Mouse (Mus musculus) E14TG2a.4 (cell line): ENCODE results near the gene Ptprf.

Experiments used
- CTCF ChIP-seq: conservative IDR thresholded peaks from 2 replicates; pipeline ENCODE4 v1.5.1; 2014; ENCODE audit warnings: low read length
- POU5F1 ChIP-seq: IDR thresholded peaks from 2 replicates; pipeline ENCODE4 v1.6.1; 2014; ENCODE audit warnings: low read length, borderline replicate concordance

DNA sequence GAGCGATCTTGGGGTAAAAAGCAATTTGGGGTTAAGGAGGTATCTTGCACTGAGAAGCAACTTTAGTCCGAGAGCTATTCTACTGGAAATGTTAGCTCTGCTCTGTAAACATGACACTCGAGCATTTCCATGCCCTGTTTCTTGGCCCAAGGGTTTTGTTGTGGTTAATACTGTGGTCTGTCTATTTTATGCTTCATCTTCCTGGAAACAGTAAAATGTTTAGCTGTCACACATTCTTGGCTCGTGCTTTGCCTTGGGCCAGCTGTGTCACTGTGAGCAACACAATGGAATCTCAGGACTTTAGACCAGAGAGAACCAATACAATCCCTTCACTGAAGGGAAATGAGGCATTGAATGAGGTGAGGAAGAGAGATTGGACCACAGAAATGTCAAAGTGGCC, 40.6 kb upstream of the Ptprf start:
- no peak for TF ChIP-seq CTCF
- TF ChIP-seq POU5F1, result no peak
